Mouse (Mus musculus): ENCODE measurements around the gene Rhbdd1. TPM values are rescaled to one million over a fixed set of nuclear protein-coding genes. Genes with fewer than 3 reads are reported as not detected.

Gene Rhbdd1
- total RNA-seq (2023), result 18.6 TPM

GRCm38 (mm10) chr1:82316111-82316745, at the start of gene Rhbdd1:
Gene Rhbdd1, plus strand, starts transcription at chr1:82316452.

DNA sequence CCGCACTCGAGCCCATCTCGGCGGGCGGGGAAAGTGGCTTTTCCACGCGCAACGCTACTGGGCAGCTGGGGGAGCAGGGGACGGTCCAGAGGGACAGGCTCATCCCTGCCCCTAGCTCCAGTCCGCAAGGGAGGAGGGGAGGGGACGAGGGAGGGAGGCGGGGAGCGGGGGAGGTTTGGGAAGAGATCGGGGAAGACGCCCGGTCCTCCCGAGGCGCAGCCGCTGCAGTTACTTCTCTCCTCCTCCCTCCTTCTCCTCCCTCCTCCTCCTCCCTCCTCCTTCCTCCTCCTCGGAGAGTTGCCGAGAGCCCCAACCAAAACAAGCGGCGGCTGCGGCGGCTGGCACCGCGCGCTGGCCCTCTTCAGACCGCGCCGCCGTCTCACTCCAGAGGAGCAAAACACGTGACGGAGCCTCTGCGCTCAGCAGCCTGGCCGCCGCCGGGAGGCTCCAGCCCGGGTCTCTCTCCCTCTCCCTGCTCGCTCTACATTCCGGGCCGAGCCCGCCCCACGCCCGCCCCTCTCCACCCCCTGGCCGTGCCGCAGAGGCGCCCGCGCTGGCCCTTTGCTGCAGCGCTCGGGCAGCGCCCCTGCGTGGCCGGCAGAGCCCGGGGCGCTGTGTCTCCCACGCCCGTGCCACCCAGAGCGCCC, 25.0 kb upstream of the Rhbdd1 start, which contains the start of gene Irs1:
TSS of gene Irs1 (minus strand) at position 266 of the 647 bp plus-strand sequence.

Other genes with a start within 250 kb of the Rhbdd1 start
- gene Gm9747, start 83.3 kb upstream of the Rhbdd1 start, total RNA-seq (2023), result not detected
- gene Irs1, start 25.0 kb upstream of the Rhbdd1 start, total RNA-seq (2023), result 0.18 TPM

Data from CD8-positive naive resting alpha-beta T cell, adult 57 days (primary cell).